Mouse (Mus musculus) cerebellum, adult 2 months (tissue): ENCODE measurements at regions not wholly inside any gene's neighbourhood (a gene's known extent, or its start where the extent isn't known, plus 50 kb on each side); places are given as distances from the start of the nearest gene placed in this dataset.

Experiments used
- DNase-seq, 2 experiments: peaks; one replicate each; pipeline ENCODE4 v3.0.0; 2021
- H3K27ac ChIP-seq: fragments of 200-500 bp; 2 replicates; pipeline ENCODE4 v1.5.1; 2012; ENCODE audit warnings: low read length, control low read depth, inconsistent platforms; ENCODE audit not compliant: insufficient read depth
- H3K27me3 ChIP-seq: fragments of 200-500 bp; 2 replicates; pipeline ENCODE4 v1.6.1; 2012; ENCODE audit warnings: inconsistent platforms, mild to moderate bottlenecking, low read length, moderate library complexity; ENCODE audit not compliant: control insufficient read depth, insufficient read depth
- H3K4me1 ChIP-seq: fragments of 200-500 bp; 2 replicates; pipeline ENCODE4 v1.6.1; 2011; ENCODE audit warnings: low read length; ENCODE audit not compliant: control insufficient read depth, insufficient read depth
- H3K4me3 ChIP-seq: fragments of 200-500 bp; replicated peaks from 2 replicates; pipeline ENCODE3; 2011; ENCODE audit warnings: mild to moderate bottlenecking, low read depth, low read length, control low read depth; ENCODE audit not compliant: insufficient read depth
- CTCF ChIP-seq: fragments of 200-500 bp; IDR thresholded peaks from 2 replicates; pipeline ENCODE4 v1.5.1; 2011; ENCODE audit warnings: low read depth, mild to moderate bottlenecking, control low read depth, low read length, moderate library complexity, borderline replicate concordance; ENCODE audit not compliant: insufficient read depth
- POLR2A ChIP-seq: fragments of 200-500 bp; IDR thresholded peaks from 2 replicates; pipeline ENCODE4 v1.6.1; 2011; ENCODE audit warnings: low read length, control low read depth, borderline replicate concordance; ENCODE audit not compliant: insufficient read depth
- WGBS: fragments of 180-500 bp; shearing (Covaris S2); methylation state at CpG from one replicate; pipeline ENCODE4 v1.1.7; 2018; 5-methylcytosine and 5-hydroxymethylcytosine counted together

GRCm38 (mm10) chr10:54169320-54169719 is 92.9 kb upstream of the Man1a start:
- Histone ChIP-seq H3K4me3 (no peak overlapping the region), H3K4me1 (no peaks in the 10 kb centered on the region; the same call in 1 of the 2 replicates), H3K27ac (no peak overlapping the region), H3K27me3 (no peaks in the 10 kb centered on the region)
- peak; percentile 12 to 44 for DNase-seq
- TF ChIP-seq POLR2A (no peak), CTCF (no peak)
- WGBS = 6% methylated on average over 7 of the region's 7 CpGs

- Histone ChIP-seq H3K4me3 (no peak overlapping the region), H3K27ac (no peak overlapping the region), H3K4me1 (no peaks in the 10 kb centered on the region), H3K27me3 (no peaks in the 10 kb centered on the region)
- WGBS = 92% methylated on average over 11 of the region's 11 CpGs
- no peak for TF ChIP-seq POLR2A
- no peak for TF ChIP-seq CTCF
- no peak for DNase-seq
Observed at GRCm38 (mm10) chr10:54161091-54161742, 84.8 kb upstream of the Man1a start.

GRCm38 (mm10) chr10:54153928-54154327 is 77.5 kb upstream of the Man1a start:
- TF ChIP-seq CTCF = no peak
- TF ChIP-seq POLR2A = no peak
- 97% methylated on average over 1 of the region's 1 CpGs for WGBS

GRCm38 (mm10) chr10:54132634-54133033 is 56.2 kb upstream of the Man1a start:
- H3K27ac ChIP-seq = no peak overlapping the region
- no peak overlapping the region for H3K4me3 ChIP-seq
- H3K4me1 ChIP-seq = no peaks in the 10 kb centered on the region
- 85% methylated on average over 3 of the region's 3 CpGs for WGBS
- TF ChIP-seq POLR2A = no peak
- no peak for TF ChIP-seq CTCF
- no peak for DNase-seq
- no peaks in the 10 kb centered on the region for H3K27me3 ChIP-seq

More at GRCm38 (mm10) chr10:54153928-54154327, 77.5 kb upstream of the Man1a start:
- Histone ChIP-seq H3K27me3 (no peaks in the 10 kb centered on the region), H3K4me1 (no peaks in the 10 kb centered on the region), H3K27ac (no peak overlapping the region), H3K4me3 (no peak overlapping the region)
- DNase-seq = no peak
